Mouse (Mus musculus) layer of hippocampus, postnatal 36 days (tissue): Measurements from ENCODE around the gene Galnt7. TPM values are rescaled to one million over a fixed set of nuclear protein-coding genes. Genes with fewer than 3 reads are reported as not detected.
A peak's percentile ranks its signal among the peaks of the same experiment; 100 is the strongest.

Experiments
- DNase-seq, 2 experiments: peaks; one replicate each; pipeline ENCODE4 v3.0.0; 2022
- total RNA-seq, 2 experiments: library from RNA; stranded (reverse); gene quantifications; 2 replicates each; pipeline ENCODE4 v1.2.3; 2021

Gene Galnt7
- total RNA-seq, 2 experiments from 2014 or later = 10.1 to 10.4 TPM

DNA sequence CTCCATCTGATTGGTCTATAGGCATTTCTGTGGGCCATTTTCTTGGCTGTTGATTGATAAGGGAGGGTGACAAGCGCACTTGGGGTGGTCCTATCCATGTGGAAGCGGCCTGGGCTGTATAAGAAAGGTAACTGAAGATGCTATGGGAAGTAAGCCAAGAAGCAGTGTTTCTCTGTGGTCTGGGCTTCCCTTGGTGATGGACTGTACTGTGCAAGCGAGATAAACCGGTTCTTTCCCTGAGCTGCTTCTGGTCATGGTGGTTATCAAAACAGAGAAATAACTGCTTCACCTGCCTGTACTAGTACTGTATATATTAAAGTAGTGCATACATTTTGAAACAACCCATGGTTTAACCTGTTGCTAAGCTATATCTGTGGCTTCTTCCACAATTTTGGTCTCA, 161.0 kb downstream of the Galnt7 start:
- DNase-seq = no peak

DNA sequence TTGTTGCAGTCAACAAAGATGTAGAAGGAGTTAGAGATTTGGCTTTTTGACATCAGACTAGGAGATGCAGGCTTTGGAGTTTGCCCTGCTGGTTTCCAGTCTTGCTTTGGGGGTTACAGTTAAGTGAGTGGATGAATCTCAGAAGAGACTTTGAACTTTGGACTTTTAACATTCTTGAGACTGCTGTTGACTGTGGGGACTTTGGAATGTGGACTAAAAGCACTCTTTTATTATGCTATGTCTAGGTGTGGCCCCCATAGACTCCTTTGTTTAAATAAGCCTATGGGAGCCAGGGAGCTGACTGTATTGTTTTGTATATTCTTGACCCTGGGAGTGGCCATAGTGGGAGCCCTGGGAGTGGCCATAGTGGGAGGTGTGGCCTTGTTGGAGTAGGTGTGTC, 162.9 kb downstream of the Galnt7 start:
- no peak for DNase-seq

DNA sequence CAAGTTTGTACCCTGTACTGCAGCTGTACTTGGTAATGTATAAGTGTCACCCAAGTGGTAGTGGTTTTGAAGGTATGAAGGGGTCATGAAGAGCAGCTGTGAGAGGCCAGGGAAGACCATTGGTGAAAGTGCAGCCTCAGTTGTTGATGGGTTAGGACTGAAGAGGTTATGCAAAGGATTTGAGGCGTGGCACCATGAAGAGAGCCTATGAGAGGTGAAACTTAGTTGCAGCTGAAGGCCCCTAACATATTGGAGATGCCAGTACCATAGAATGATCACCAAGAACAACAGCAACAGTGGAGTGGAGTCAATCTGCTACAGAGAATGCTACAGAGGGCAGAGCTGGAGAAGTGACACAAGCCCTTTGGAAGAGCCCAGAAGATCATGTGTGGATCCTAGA, 163.5 kb downstream of the Galnt7 start:
- DNase-seq = no peak

DNA sequence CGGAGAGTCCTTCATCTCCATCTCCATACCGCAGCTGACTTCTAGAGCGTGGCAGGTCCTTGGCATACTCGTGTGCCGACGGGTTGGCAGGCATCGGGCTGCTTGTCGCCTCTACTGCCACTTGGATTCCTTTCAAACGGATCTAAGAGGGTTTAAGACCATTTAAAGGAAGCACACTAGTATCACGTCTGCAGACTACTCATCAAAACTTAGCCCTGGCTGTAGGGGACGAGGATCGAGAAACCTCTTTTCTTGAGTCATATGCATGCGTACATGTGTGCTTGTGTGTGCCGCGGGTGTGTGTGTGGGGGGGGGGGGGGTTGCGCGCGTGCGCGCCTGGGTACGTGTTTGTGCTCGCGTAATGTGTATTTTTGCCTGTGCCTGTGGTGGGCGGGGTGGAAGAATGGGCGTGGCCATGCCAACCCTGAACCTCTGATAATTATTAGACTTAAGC, 164.5 kb downstream of the Galnt7 start:
- DNase-seq = peak; percentile 38 to 55

DNA sequence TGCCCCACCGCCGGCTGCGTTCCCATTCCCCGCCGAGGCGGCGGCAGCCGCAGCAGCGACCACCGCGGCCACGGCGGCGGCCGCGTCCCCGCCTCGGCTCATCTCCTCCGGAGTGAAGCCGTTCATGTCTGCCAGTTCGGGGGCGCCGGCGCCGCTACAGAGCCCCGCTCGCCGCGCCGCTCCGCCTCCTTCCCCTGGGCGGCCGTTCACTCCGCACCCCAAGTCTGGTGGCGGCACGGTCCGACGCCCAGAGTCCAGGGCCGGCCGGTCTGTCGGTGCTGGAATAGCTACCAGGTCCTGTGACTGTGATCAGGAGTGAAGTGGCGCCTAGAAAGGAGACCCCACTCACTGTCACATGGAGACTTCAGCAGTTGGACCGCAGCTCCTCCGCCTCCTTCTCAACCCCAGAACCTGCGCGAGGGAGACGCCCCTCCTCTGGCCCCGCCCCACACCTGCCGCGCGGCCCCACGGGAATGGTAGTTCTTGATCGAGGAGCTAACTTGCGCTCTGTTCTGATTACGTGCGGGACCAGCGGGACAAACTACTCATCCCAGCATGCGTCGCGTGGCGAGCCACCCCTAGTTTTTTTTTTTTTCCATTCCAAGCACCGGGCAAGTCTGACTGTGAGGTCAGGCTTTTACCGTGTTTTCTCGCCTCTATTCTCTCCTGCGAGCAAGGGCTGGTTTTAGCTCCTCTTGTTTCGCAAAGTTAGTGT, 165.2 kb downstream of the Galnt7 start, which contains the start of gene Sap30:
Sap30 (minus strand) TSS at position 420 of the 715 bp plus-strand sequence.
- peak; percentile 98 to 99 for DNase-seq

DNA sequence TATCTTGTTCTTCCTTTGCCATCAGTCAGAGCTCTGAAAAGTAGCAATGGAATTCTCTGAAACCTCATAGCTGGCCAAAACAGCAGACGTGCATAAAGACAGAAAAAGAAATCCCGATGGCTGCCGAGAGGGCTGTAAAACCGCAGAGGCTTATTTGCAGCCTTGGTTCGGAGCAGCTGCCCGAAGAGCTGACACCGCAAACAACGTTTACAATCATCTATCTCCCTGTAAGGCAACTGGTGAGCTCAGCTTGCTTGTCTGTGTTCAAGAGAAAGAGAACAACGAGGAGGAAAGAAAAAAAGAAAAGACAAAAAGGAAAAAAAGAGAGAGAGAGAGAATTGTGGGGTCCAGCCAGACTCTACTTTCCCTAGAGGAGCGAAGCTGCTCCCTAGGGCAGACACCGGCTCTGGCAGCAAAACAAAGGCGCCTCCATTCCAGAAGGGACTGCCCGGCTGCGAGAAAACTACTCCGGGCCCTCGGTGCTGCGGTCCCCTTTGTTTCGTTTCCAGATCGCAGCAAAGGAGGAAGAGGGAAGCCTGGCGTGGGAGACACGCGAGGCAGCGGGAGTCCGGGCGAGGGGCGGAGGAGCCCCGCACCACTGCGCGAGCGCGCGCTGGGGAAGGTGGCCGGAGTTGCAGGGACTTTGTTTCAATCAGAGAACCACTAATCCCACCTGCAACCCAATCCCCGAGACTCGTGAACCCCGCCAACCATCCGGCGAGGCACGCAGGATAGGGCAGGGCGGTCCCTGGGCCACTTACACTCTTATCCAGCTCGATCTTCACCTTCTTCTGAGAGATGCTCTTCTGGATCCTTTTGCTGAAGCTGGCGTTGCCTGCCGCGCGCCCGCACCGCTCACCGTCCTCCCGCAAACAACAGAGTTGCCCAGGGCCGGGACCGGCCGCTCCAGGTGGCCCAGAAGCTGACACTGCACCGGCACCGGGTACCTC, 166.1 kb downstream of the Galnt7 start:
- DNase-seq = peak; percentile 55 to 58

DNA sequence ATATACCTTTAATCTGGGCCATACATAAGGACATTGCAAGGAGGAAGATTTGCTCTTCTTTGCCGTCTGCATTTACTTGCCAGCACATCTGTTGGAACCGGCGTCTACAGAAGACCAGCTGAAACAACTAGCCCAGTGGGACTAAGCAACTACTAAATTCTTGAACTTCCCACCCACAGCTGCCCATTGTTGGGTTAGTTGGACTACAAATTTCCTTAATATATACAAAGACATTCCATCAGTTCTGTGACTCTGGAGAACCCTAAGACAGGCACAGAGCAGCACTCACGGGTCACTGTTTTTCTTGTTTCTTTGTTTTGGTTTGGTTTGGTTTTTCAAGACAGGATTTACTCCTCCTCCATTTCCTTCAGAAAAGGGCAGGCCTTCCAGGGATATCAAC, 172.2 kb downstream of the Galnt7 start:
- DNase-seq = no peak

- no peak for DNase-seq
Observed at GRCm38 (mm10) chr8:57479700-57480099, 173.1 kb downstream of the Galnt7 start.

- no peak for DNase-seq
Observed at GRCm38 (mm10) chr8:57478406-57478805, 174.4 kb downstream of the Galnt7 start.

Other genes starting within 250 kb of the Galnt7 start
- 10 to 100 TPM; 60.1 to 68.7 TPM for gene Scrg1, start 197.1 kb downstream of the Galnt7 start, total RNA-seq
- 10 to 100 TPM; 12.1 to 13.6 TPM for gene Sap30, start 165.2 kb downstream of the Galnt7 start, total RNA-seq
- gene Hmgb2, start 141.1 kb downstream of the Galnt7 start, total RNA-seq = 1 to 10 TPM; 4.8 to 5.6 TPM